8 mouse cellular contexts compared by ENCODE assay signal in genomic region chr15:80014321-80015210, GRCm38 (mm10). TPM values are rescaled to one million over a fixed set of nuclear protein-coding genes. Genes with fewer than 3 reads are reported as not detected.
DNase-seq lines count a peak whose midpoint lies in the region; ATAC-seq and TF ChIP-seq lines count a peak whose summit lies in the region.

Pdgfb (minus strand) TSS chr15:80014977.

- no peak for ATAC-seq in embryonic facial prominence, embryonic 15.5 days (ENCODE audit: insufficient number of reproducible peaks, low FRiP score, low TSS enrichment, low read depth)
- ATAC-seq in heart, embryonic 11.5 days (replicated peaks; ENCODE audit: insufficient number of reproducible peaks, low FRiP score, low TSS enrichment): no peak
- ATAC-seq in kidney, embryonic 15.5 days (replicated peaks; ENCODE audit: low FRiP score): no peak
- no peak for ATAC-seq in liver, embryonic 11.5 days (replicated peaks; ENCODE audit: low FRiP score)

- H3K9ac ChIP-seq in embryonic facial prominence, embryonic 15.5 days: peak within 1 kb of the TSS; percentile 44
- H3K9ac ChIP-seq in heart, embryonic 11.5 days (ENCODE audit: low read depth, low read length): peak within 1 kb of the TSS; percentile 74
- peak within 1 kb of the TSS; percentile 71 for H3K9ac ChIP-seq in kidney, embryonic 15.5 days
- peak within 1 kb of the TSS; percentile 65 for H3K9ac ChIP-seq in liver, embryonic 11.5 days (ENCODE audit: low read depth, low read length)

- peak within 1 kb of the TSS; percentile 55 for H3K4me3 ChIP-seq in embryonic facial prominence, embryonic 15.5 days (replicated peaks)
- H3K4me3 ChIP-seq in heart, embryonic 11.5 days (ENCODE audit: low read depth, low read length): peak within 1 kb of the TSS; percentile 67
- peak within 1 kb of the TSS; percentile 66 for H3K4me3 ChIP-seq in kidney, embryonic 15.5 days (replicated peaks)
- peak within 1 kb of the TSS; percentile 62 for H3K4me3 ChIP-seq in liver, embryonic 11.5 days (ENCODE audit: low read depth, low read length)
- H3K4me3 ChIP-seq in myocyte: peak within 1 kb of the TSS; percentile 92

- H3K79me2 ChIP-seq in myocyte (ENCODE audit: control insufficient read depth, insufficient read depth): peaks cover 34% of the 10 kb centered on the region

- peak within 1 kb of the TSS; percentile 44 for H3ac ChIP-seq in myocyte (ENCODE audit: control insufficient read depth, insufficient read length)

- H3K9me3 ChIP-seq in embryonic facial prominence, embryonic 15.5 days (replicated peaks): no peaks in the 10 kb centered on the region
- H3K9me3 ChIP-seq in heart, embryonic 11.5 days (replicated peaks; ENCODE audit: control insufficient read depth, low read length): no peaks in the 10 kb centered on the region
- H3K9me3 ChIP-seq in kidney, embryonic 15.5 days (replicated peaks): no peaks in the 10 kb centered on the region
- no peaks in the 10 kb centered on the region for H3K9me3 ChIP-seq in liver, embryonic 11.5 days (ENCODE audit: control insufficient read depth, low read length)

- H3K36me3 ChIP-seq in embryonic facial prominence, embryonic 15.5 days: no peaks in the 10 kb centered on the region
- H3K36me3 ChIP-seq in heart, embryonic 11.5 days (ENCODE audit: control insufficient read depth, insufficient read depth, low read length): no peaks in the 10 kb centered on the region
- no peaks in the 10 kb centered on the region for H3K36me3 ChIP-seq in kidney, embryonic 15.5 days
- no peaks in the 10 kb centered on the region for H3K36me3 ChIP-seq in liver, embryonic 11.5 days (ENCODE audit: control insufficient read depth, insufficient read depth, low read length)
- H3K36me3 ChIP-seq in myocyte (ENCODE audit: control insufficient read depth, insufficient read depth): no peaks in the 10 kb centered on the region

- peak within 1 kb of the TSS; percentile 99 for H3K4me2 ChIP-seq in embryonic facial prominence, embryonic 15.5 days (replicated peaks)
- peak within 1 kb of the TSS; percentile 98 for H3K4me2 ChIP-seq in heart, embryonic 11.5 days
- H3K4me2 ChIP-seq in kidney, embryonic 15.5 days: peak within 1 kb of the TSS; percentile 96
- H3K4me2 ChIP-seq in liver, embryonic 11.5 days: peak within 1 kb of the TSS; percentile 85
- peak within 1 kb of the TSS; percentile 93 for H3K4me2 ChIP-seq in myocyte (ENCODE audit: low read depth)

- peaks cover 70% of the 10 kb centered on the region for H3K27me3 ChIP-seq in embryonic facial prominence, embryonic 15.5 days
- H3K27me3 ChIP-seq in heart, embryonic 11.5 days (ENCODE audit: control insufficient read depth, insufficient read depth, low read length): peaks cover 63% of the 10 kb centered on the region
- H3K27me3 ChIP-seq in kidney, embryonic 15.5 days: peaks cover 62% of the 10 kb centered on the region
- H3K27me3 ChIP-seq in liver, embryonic 11.5 days (replicated peaks; ENCODE audit: control insufficient read depth, insufficient read depth, low read length): peaks cover 60% of the 10 kb centered on the region
- H3K27me3 ChIP-seq in myocyte (ENCODE audit: control insufficient read depth, insufficient read depth, insufficient read length): no peaks in the 10 kb centered on the region

- peak; percentile 85 for TF ChIP-seq POLR2A in myocyte (IDR thresholded peaks at IDR 0.05; ENCODE audit: insufficient read length, low read depth)

- peak; percentile 19 to 24 for DNase-seq in spleen, adult 18-20 months
- no peak for DNase-seq in spleen, postnatal 10 days (ENCODE audit: low spot score in 2 of 2)
- DNase-seq in liver, embryonic 11.5 days (ENCODE audit: low spot score): peak; percentile 46
- DNase-seq in thymus, postnatal 4 days: peak; percentile 78

- H3K27ac ChIP-seq in embryonic facial prominence, embryonic 15.5 days (replicated peaks): peak within 1 kb of the TSS; percentile 29; the same call in 1 of the 2 replicates
- no peak within 1 kb of the TSS for H3K27ac ChIP-seq in heart, embryonic 11.5 days (ENCODE audit: low read depth, low read length)
- H3K27ac ChIP-seq in kidney, embryonic 15.5 days: peak within 1 kb of the TSS; percentile 81
- peak within 1 kb of the TSS; percentile 23; the same call in 1 of the 2 replicates for H3K27ac ChIP-seq in liver, embryonic 11.5 days (ENCODE audit: low read depth, low read length)

- under 1% methylated on average over 60 of the region's 60 CpGs for WGBS in embryonic facial prominence, embryonic 15.5 days
- WGBS in heart, embryonic 11.5 days (ENCODE audit: insufficient replicate concordance): under 1% methylated on average over 59 of the region's 60 CpGs
- WGBS in kidney, embryonic 15.5 days: under 1% methylated on average over 60 of the region's 60 CpGs
- WGBS in liver, embryonic 11.5 days: 1% methylated on average over 58 of the region's 60 CpGs

- H3K4me1 ChIP-seq in embryonic facial prominence, embryonic 15.5 days: peaks cover 36% of the 10 kb centered on the region
- peaks cover 38% of the 10 kb centered on the region for H3K4me1 ChIP-seq in heart, embryonic 11.5 days (ENCODE audit: control insufficient read depth, insufficient read depth, low read length)
- peaks cover 53% of the 10 kb centered on the region for H3K4me1 ChIP-seq in kidney, embryonic 15.5 days
- H3K4me1 ChIP-seq in liver, embryonic 11.5 days (replicated peaks; ENCODE audit: control insufficient read depth, insufficient read depth, low read length): peaks cover 25% of the 10 kb centered on the region

TF ChIP-seq in myocyte, 11 proteins besides CTCF, POLR2A, EP300 and RAD21:
- no peak for TF ChIP-seq REST (IDR thresholded peaks at IDR 0.05; ENCODE audit: insufficient read depth, insufficient read length)
- peak; percentile 67 for TF ChIP-seq TCF3 (IDR thresholded peaks at IDR 0.05; ENCODE audit: insufficient read length, low read depth)
- TF ChIP-seq MYOG (IDR thresholded peaks at IDR 0.05; ENCODE audit: control insufficient read depth in 1 of 3, insufficient read depth in 1 of 3, insufficient read length in 2 of 3, low read depth in 2 of 3): peak; percentile 19 to 93 (median 90)
- peak; percentile 84 for TF ChIP-seq POLR2AphosphoS2 (IDR thresholded peaks at IDR 0.05; ENCODE audit: insufficient read length, low read depth)
- no peak for TF ChIP-seq MAX (IDR thresholded peaks at IDR 0.05; ENCODE audit: low read depth)
- peak; percentile 27 for TF ChIP-seq TCF12 (IDR thresholded peaks at IDR 0.05; ENCODE audit: insufficient read depth, poor library complexity, severe bottlenecking)
- no peak for TF ChIP-seq USF1 (IDR thresholded peaks at IDR 0.05; ENCODE audit: low read depth)
- TF ChIP-seq MYOD1 (IDR thresholded peaks at IDR 0.05; ENCODE audit: control insufficient read depth in 1 of 3, insufficient read length in 2 of 3, low read depth in 2 of 3): peak in 2 of 3 experiments; percentile 95 to 98

RNA-seq across cellular contexts. Expression of gene Pdgfb, which starts in this region (rescaled TPM):
- polyA plus RNA-seq in embryonic facial prominence, embryonic 15.5 days (2015; fragmentation: Nextera tagmentation; extraction: Ambion mirVana): 5.2 and 5.7 TPM in 2 replicates
- polyA plus RNA-seq in heart, embryonic 11.5 days (2014; fragmentation: Nextera tagmentation; extraction: Ambion mirVana): 1.3 and 2.0 TPM in 2 replicates
- polyA plus RNA-seq in kidney, embryonic 15.5 days (2015; fragmentation: Nextera tagmentation; extraction: Ambion mirVana): 3.8 and 5.1 TPM in 2 replicates
- polyA plus RNA-seq in liver, embryonic 11.5 days (2014; fragmentation: Nextera tagmentation; extraction: Ambion mirVana): 2.4 and 2.7 TPM in 2 replicates
- polyA plus RNA-seq in myocyte (2012; fragmentation: generic; extraction: Trizol): 21.7 TPM

Comparison
In these comparisons a context has a peak if more than half of its experiments do, and no peak if none do; other contexts are left out.
1. DNase-seq: peak in spleen, adult 18-20 months (2 of 2), liver, embryonic 11.5 days (single experiment) and thymus, postnatal 4 days (single experiment); none in spleen, postnatal 10 days (0 of 2).
2. Peak in every context shown above with its lines, with median percentiles within 50 percentile points of each other: H3K4me2 ChIP-seq, H3K4me3 ChIP-seq and H3K9ac ChIP-seq.